Comparison of ENCODE assay signal across 1 mouse cellular context in the genomic region with DNA sequence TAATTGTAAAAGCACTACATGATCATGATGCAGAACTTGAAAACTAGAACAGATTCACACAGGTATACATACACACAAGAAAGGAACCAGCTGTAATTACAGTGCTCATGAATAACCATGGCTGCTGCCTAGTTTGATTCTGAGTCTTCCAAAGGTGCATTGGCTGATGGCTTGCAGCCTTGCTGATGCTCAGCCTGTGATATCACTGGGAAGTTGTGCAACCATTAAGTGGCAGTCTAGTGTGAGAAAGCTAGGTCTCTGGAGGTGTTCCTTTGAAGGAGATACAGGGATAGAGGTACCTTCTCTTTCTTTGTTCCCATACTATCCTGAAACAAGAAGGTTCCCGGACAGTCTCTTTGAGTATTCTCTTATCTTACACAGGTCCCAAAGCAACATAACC.
TF ChIP-seq lines count a peak whose summit lies in the region.

No protein-coding gene starts in this region.

TF ChIP-seq in CH12.LX, 34 proteins besides CTCF, POLR2A, EP300 and RAD21:
- TF ChIP-seq MXI1 (IDR thresholded peaks at IDR 0.05; ENCODE audit: low read depth, low read length) (no peak), ZNF384 (IDR thresholded peaks at IDR 0.05; ENCODE audit: low read depth, low read length) (no peak), MYC (IDR thresholded peaks at IDR 0.05; ENCODE audit: low read depth, low read length) (no peak), SIN3A (IDR thresholded peaks at IDR 0.05; ENCODE audit: low read length) (no peak), NRF1 (IDR thresholded peaks at IDR 0.05; ENCODE audit: low read depth, low read length) (no peak), HCFC1 (IDR thresholded peaks at IDR 0.05; ENCODE audit: low read depth, low read length) (no peak), KAT2A (IDR thresholded peaks at IDR 0.05; ENCODE audit: insufficient replicate concordance, low read length) (no peak), BHLHE40 (IDR thresholded peaks at IDR 0.05; ENCODE audit: low read depth, low read length) (no peak), IRF4 (IDR thresholded peaks at IDR 0.05; ENCODE audit: low read depth, low read length) (no peak)
